Mouse (Mus musculus) neutrophil, adult 65 days (primary cell): ENCODE results near the gene A830018L16Rik. TPM values are rescaled to one million over a fixed set of nuclear protein-coding genes. Genes with fewer than 3 reads are reported as not detected.

Experiments used
- total RNA-seq: library from RNA; stranded (reverse); gene quantifications from 2 replicates; pipeline ENCODE4 v1.2.4, GENCODE M21; 2023

A830018L16Rik gene
- total RNA-seq, result 0.51 TPM in 1 of 2 replicates, not detected in the other

GRCm38 (mm10) chr1:11413894-11414556 lies at the start of gene A830018L16Rik:
A830018L16Rik (plus strand) TSS chr1:11414105.

